Mouse (Mus musculus): ENCODE measurements at regions not wholly inside any gene's neighbourhood (a gene's known extent, or its start where the extent isn't known, plus 50 kb on each side); places are given as distances from the start of the nearest gene placed in this dataset.

- DNase-seq: peak; percentile 20 to 39
Observed at GRCm38 (mm10) chr11:27619926-27620325, 719.7 kb downstream of the Gm6685 start.

All from cerebellum, postnatal 25 days (tissue).